Mouse (Mus musculus) hindbrain, postnatal 0 days (tissue): Measurements from ENCODE around the gene Cttn. TPM values are rescaled to one million over a fixed set of nuclear protein-coding genes. Genes with fewer than 3 reads are reported as not detected.

ENCODE experiments used
- ATAC-seq: fragments of 200-750 bp; cut with Nextera tagmentation; 2 replicates; pipeline ENCODE4 v1.8.0; 2017; ENCODE audit warnings: mild to moderate bottlenecking, moderate TSS enrichment, moderate library complexity
- DNase-seq: peaks from one replicate; pipeline ENCODE4 v3.0.0-alpha.2; 2015; ENCODE audit warnings: low spot score
- H3K27ac ChIP-seq: fragments of 300-500 bp; sonication (generic); 2 replicates; pipeline ENCODE4 v1.5.1; 2014; ENCODE audit warnings: mild to moderate bottlenecking
- H3K27me3 ChIP-seq: fragments of 300-500 bp; sonication (generic); 2 replicates; pipeline ENCODE4 v1.6.1; 2014; ENCODE audit warnings: low read length, mixed read lengths; ENCODE audit not compliant: insufficient read depth
- H3K36me3 ChIP-seq: fragments of 300-500 bp; sonication (generic); 2 replicates; pipeline ENCODE4 v1.6.1; 2014; ENCODE audit warnings: low read length, mixed read lengths; ENCODE audit not compliant: insufficient read depth
- H3K4me1 ChIP-seq: fragments of 300-500 bp; sonication (generic); 2 replicates; pipeline ENCODE4 v1.6.1; 2014; ENCODE audit warnings: antibody characterized with exemption, low read length, mixed read lengths; ENCODE audit not compliant: insufficient read depth
- H3K4me2 ChIP-seq: fragments of 300-500 bp; sonication (generic); 2 replicates; pipeline ENCODE4 v1.6.1; 2014; ENCODE audit warnings: low read depth, mild to moderate bottlenecking, low read length, moderate library complexity, mixed read lengths
- H3K4me3 ChIP-seq: fragments of 300-500 bp; sonication (generic); 2 replicates; pipeline ENCODE4 v1.5.1; 2014; ENCODE audit warnings: low read length
- H3K9ac ChIP-seq: fragments of 300-500 bp; sonication (generic); replicated peaks from 2 replicates; pipeline ENCODE4 v1.6.1; 2014; ENCODE audit warnings: mild to moderate bottlenecking, low read length, moderate library complexity, mixed read lengths
- H3K9me3 ChIP-seq: fragments of 300-500 bp; sonication (generic); 2 replicates; pipeline ENCODE4 v1.6.1; 2016; ENCODE audit warnings: low read length, mixed read lengths
- CTCF ChIP-seq: IDR thresholded peaks from 2 replicates; pipeline ENCODE4 v1.5.1; 2016; ENCODE audit warnings: antibody characterized with exemption, control low read depth, low read depth
- WGBS: fragments of 180-500 bp; shearing (Covaris S2); extraction: QIAGEN DNeasy Blood & Tissue Kit; methylation state at CpG from one replicate; pipeline ENCODE4 v1.1.7; 2014; 5-methylcytosine and 5-hydroxymethylcytosine counted together
- polyA plus RNA-seq: library from polyadenylated mRNA; unstranded; fragments of >200 nt; fragmentation: Nextera tagmentation; extraction: Ambion mirVana; gene quantifications from 2 replicates; pipeline ENCODE4 v1.2.1, GENCODE M21; 2015
- total RNA-seq: library from RNA; depleted of rRNA; stranded (reverse); fragments of >200 nt; gene quantifications from 2 replicates; pipeline ENCODE4 v1.2.3, GENCODE M21; 2014

Gene Cttn
- total and polyA plus RNA-seq, 2 experiments from 2014 or later = 120 to 157 TPM

DNA sequence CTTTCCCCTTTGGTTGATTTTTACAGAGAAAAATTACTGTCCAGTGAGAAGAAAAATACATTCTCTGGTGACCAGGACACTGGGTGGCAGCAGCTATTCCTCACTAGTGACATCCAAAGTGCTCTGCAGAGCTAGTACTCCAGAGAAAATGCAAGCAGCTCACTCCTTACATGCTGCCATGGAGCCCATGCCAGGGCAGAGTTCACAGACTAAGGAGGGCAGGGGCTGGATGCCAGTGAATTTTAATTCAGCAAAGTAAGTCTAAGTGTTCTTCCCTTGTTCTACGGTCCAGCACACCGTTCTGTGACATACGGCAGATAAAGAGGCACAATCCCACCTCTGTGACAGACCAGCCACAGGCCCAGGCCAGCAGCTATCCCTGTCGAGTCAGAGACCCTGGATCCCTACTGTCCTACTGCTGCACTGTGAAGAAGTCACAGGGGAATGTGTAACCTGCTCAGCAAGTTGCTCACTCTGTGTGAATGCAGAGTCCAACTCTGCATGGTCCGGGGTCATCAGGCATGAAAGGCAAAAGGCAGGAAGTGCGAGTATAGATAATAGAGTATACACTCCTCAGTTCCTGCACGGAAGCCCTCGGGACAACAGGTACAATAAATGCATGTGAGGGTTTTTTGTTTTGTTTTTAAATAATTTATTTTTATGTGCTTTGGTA is 19.5 kb upstream of the Cttn start:
- Histone ChIP-seq H3K27ac (no peak overlapping the region), H3K4me2 (no peak overlapping the region), H3K9me3 (no peaks in the 10 kb centered on the region), H3K9ac (no peak overlapping the region), H3K27me3 (no peaks in the 10 kb centered on the region), H3K36me3 (peaks cover 64% of the 10 kb centered on the region), H3K4me3 (no peak overlapping the region), H3K4me1 (no peaks in the 10 kb centered on the region)
- TF ChIP-seq CTCF = no peak
- DNase-seq (no peak), ATAC-seq (no peak)
- 79% methylated on average over 8 of the region's 8 CpGs for WGBS

DNA sequence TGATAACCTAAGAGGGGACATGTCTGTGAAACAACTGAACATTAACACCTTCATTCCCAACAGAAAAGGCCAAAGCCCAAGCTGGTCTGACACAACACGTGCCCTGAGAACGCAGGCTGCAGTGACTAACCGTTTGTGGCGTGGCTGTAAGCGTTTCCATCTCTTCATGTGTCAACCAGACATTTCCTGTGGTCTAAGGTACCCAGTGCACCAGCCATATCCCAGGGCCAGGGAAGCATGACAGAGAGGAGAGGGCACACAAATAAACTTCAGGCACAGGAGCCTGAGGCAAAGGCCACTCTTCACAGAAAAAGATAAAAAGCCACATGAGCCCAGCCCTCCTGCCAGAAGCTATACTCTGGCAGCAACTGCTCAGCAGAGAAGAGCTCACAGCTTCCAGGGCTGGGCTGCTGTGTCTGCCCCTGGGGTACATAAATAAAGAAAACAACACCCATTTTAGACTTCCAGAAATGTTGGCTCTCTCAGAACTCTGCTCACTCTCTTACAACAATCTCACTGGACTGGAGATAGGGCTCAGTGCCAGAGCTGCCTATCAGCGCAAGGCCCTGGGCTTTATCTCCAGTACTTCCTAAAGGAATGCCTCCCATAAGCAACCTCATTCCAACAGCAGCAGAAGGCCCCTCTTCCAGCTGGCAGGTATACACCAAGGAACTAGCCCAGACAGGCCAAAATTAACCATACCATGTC is 18.4 kb upstream of the Cttn start:
- DNase-seq (no peak), ATAC-seq (no peak)
- H3K9me3 ChIP-seq = no peaks in the 10 kb centered on the region
- WGBS = 89% methylated on average over 6 of the region's 6 CpGs
- no peak overlapping the region for H3K27ac ChIP-seq
- no peak overlapping the region for H3K4me2 ChIP-seq
- no peak overlapping the region for H3K9ac ChIP-seq
- no peak overlapping the region for H3K4me3 ChIP-seq
- TF ChIP-seq CTCF = no peak
- H3K27me3 ChIP-seq = no peaks in the 10 kb centered on the region
- peaks cover 67% of the 10 kb centered on the region for H3K36me3 ChIP-seq
- no peaks in the 10 kb centered on the region for H3K4me1 ChIP-seq

DNA sequence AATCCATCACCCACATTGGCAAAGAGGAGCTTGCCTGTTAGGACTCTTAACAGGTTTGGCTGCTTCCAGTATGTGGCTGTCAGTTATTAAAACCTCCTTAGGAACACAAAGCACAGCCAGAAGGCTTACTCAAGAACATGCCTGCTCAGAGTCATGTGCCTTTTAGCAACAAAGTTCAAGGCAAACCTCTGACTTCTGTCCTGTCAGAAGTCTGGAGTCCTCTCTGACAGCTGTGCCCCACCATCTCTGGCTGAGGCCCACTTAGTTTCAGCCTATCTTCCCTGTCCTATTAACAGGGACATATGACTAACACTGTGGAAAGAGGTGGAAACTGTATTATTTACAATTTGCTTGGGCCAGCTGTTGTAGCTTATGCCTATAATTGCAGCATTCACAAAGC is 9.5 kb upstream of the Cttn start:
- DNase-seq = no peak
- no peak overlapping the region for H3K9ac ChIP-seq
- no peaks in the 10 kb centered on the region for H3K4me1 ChIP-seq
- TF ChIP-seq CTCF = no peak
- no peak overlapping the region for H3K27ac ChIP-seq
- H3K4me2 ChIP-seq = no peak overlapping the region
- no peaks in the 10 kb centered on the region for H3K27me3 ChIP-seq
- no peak overlapping the region for H3K4me3 ChIP-seq
- H3K9me3 ChIP-seq = no peaks in the 10 kb centered on the region
- ATAC-seq = no peak
- peaks cover 64% of the 10 kb centered on the region for H3K36me3 ChIP-seq

DNA sequence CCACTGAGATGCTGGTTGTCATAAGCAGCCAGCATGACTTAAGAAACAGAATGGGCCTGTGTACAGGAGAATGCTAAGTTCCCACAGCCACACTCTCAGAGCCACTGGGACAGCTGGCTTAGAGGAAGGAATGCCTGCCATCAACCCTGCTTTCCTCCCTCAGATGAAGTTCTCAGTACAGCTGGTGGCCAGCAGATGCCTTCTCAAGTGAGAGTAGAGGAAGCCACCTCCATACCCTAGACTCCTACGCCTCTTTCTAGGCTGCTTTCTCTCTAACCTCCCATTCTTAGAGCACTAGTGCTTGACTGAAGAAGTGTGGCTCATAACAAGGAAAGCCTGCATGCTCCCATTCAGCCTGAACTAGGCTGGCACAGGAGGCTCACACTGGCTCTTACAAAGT is 8.8 kb upstream of the Cttn start:
- no peak for TF ChIP-seq CTCF
- Histone ChIP-seq H3K9ac (no peak overlapping the region), H3K4me3 (no peak overlapping the region), H3K27ac (no peak overlapping the region), H3K9me3 (no peaks in the 10 kb centered on the region), H3K4me2 (no peak overlapping the region), H3K36me3 (peaks cover 57% of the 10 kb centered on the region), H3K27me3 (no peaks in the 10 kb centered on the region), H3K4me1 (no peaks in the 10 kb centered on the region)
- no peak for DNase-seq
- WGBS = 96% methylated on average over 1 of the region's 1 CpGs
- ATAC-seq = no peak

DNA sequence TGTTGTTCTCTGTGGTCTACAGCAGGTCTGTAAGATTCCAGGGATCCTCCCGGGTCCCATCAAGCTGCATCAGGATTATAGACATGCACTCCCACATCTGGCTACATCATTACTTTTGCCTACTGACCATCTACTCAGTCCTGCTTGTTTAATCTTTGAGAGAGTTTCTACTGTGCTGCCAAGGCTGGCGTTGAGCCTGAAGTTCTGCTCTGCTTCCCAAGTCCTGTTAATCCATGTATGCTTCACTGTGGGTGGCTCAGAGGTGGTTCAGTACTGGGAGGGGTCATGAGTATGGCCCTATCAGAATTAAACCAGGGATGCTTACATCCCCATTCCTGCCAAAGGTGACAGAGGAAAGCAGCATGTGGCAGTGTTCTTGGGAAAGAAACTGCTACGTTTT is 4.9 kb upstream of the Cttn start:
- Histone ChIP-seq H3K27me3 (no peaks in the 10 kb centered on the region), H3K9ac (no peak overlapping the region), H3K36me3 (peaks cover 27% of the 10 kb centered on the region), H3K4me3 (no peak overlapping the region), H3K4me1 (no peaks in the 10 kb centered on the region), H3K27ac (no peak overlapping the region), H3K4me2 (no peak overlapping the region), H3K9me3 (no peaks in the 10 kb centered on the region)
- ATAC-seq = no peak
- no peak for DNase-seq
- WGBS = 76% methylated on average over 3 of the region's 3 CpGs
- TF ChIP-seq CTCF = no peak

DNA sequence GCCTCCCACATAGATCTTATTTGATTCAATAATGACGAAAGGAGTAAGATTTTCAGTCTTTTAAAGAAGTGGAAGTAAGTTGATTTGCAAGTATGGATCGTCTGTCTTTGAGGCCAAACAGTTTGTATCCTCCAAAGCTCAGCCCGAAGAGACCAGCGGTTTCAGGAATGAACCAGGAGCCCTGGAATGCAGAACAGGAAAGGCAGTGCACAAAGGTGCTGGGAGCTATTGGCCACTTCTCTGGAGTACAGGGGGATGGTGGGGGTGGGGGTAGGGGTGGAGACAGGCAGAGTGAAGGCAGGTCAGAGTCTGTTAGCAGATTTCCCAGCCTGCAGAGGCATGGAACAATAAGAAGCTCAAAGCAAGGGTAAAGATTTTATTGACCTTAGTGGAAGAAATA is 2.7 kb upstream of the Cttn start:
- Histone ChIP-seq H3K27me3 (no peaks in the 10 kb centered on the region), H3K27ac (no peak overlapping the region), H3K36me3 (peaks cover 12% of the 10 kb centered on the region), H3K4me2 (no peak overlapping the region), H3K4me1 (peaks cover 11% of the 10 kb centered on the region), H3K4me3 (no peak overlapping the region), H3K9me3 (no peaks in the 10 kb centered on the region), H3K9ac (no peak overlapping the region)
- DNase-seq (no peak), ATAC-seq (no peak)
- no peak for TF ChIP-seq CTCF
- 76% methylated on average over 4 of the region's 4 CpGs for WGBS

DNA sequence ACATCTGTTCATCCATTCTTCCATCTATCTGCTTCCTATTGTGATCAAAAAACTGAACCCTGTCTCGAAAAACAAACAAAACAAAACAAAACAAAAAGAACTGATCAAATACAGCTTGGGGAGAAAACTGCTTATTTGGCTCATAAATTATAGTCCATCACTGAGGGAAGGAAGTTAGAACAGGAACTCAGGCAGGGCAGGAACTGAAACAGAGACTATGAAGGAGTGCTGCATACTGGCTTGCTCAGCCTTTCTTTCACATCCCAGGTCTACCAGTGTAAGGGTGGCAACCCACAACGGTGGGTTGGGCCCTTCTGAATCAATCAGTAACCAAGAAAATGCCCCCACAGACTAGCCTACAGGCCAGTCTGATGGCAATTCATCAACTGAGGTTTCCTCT is 294 bp upstream of the Cttn start:
- Histone ChIP-seq H3K27me3 (no peaks in the 10 kb centered on the region), H3K27ac (peak overlapping the region; percentile 90), H3K9me3 (no peaks in the 10 kb centered on the region), H3K4me1 (peaks cover 11% of the 10 kb centered on the region), H3K36me3 (peaks cover under 1% of the 10 kb centered on the region; the same call in 1 of the 2 replicates), H3K4me2 (peak overlapping the region; percentile 80), H3K9ac (peak overlapping the region; percentile 95), H3K4me3 (peak overlapping the region; percentile 93)
- TF ChIP-seq CTCF = no peak
- no peak for DNase-seq
- ATAC-seq = no peak
- 82% methylated on average over 2 of the region's 2 CpGs for WGBS
